Mouse (Mus musculus) olfactory bulb, adult 2 months (tissue): ENCODE measurements around the gene Cd302. TPM values are rescaled to one million over a fixed set of nuclear protein-coding genes. Genes with fewer than 3 reads are reported as not detected.
A peak's percentile ranks its signal among the peaks of the same experiment; 100 is the strongest.

ENCODE experiments used
- H3K27ac ChIP-seq: fragments of 200-500 bp; 2 replicates; pipeline ENCODE4 v1.5.1; 2012; ENCODE audit warnings: low read depth, low read length; ENCODE audit not compliant: insufficient read depth
- H3K4me1 ChIP-seq: fragments of 200-500 bp; 2 replicates; pipeline ENCODE4 v1.6.1; 2012; ENCODE audit warnings: low read length; ENCODE audit not compliant: control insufficient read depth, insufficient read depth
- H3K4me3 ChIP-seq: fragments of 200-500 bp; 2 replicates; pipeline ENCODE4 v1.5.1; 2012; ENCODE audit warnings: mild to moderate bottlenecking, low read depth, low read length, moderate library complexity; ENCODE audit not compliant: insufficient read depth
- CTCF ChIP-seq: fragments of 200-500 bp; IDR thresholded peaks from 2 replicates; pipeline ENCODE4 v1.5.1; 2012; ENCODE audit warnings: low read depth, mild to moderate bottlenecking, low read length, moderate library complexity; ENCODE audit not compliant: insufficient read depth
- POLR2A ChIP-seq: fragments of 200-500 bp; IDR thresholded peaks from 2 replicates; pipeline ENCODE4 v1.6.1; 2012; ENCODE audit warnings: mild to moderate bottlenecking, low read depth, low read length, moderate library complexity; ENCODE audit not compliant: insufficient read depth
- WGBS: fragments of 180-500 bp; shearing (Covaris S2); methylation state at CpG from one replicate; pipeline ENCODE4 v1.1.7; 2018; 5-methylcytosine and 5-hydroxymethylcytosine counted together
- polyA plus RNA-seq: library from polyadenylated mRNA; stranded (reverse); fragments of >200 nt; gene quantifications from 2 replicates; pipeline ENCODE4 v1.2.4, GENCODE M21; 2012; ENCODE audit warnings: low replicate concordance; ENCODE audit not compliant: missing spikeins, insufficient read depth, insufficient read length

The Cd302 gene
- polyA plus RNA-seq, 1 experiment = not detected

GRCm38 (mm10) chr2:60221236-60221635 is 63.1 kb downstream of the Cd302 start:
- H3K4me3 ChIP-seq = no peak overlapping the region
- no peak for TF ChIP-seq POLR2A
- no peak for TF ChIP-seq CTCF
- WGBS = 45% methylated on average over 6 of the region's 6 CpGs
- H3K27ac ChIP-seq = no peak overlapping the region
- peaks cover 2% of the 10 kb centered on the region; the same call in 1 of the 2 replicates for H3K4me1 ChIP-seq

- Histone ChIP-seq H3K27ac (no peak overlapping the region), H3K4me3 (no peak overlapping the region), H3K4me1 (peaks cover 2% of the 10 kb centered on the region; the same call in 1 of the 2 replicates)
- 58% methylated on average over 6 of the region's 6 CpGs for WGBS
- TF ChIP-seq POLR2A (no peak), CTCF (no peak)
These were observed 66.7 kb downstream of the Cd302 start for GRCm38 (mm10) chr2:60217620-60218019.

- H3K4me3 ChIP-seq = no peak overlapping the region
- peaks cover 4% of the 10 kb centered on the region for H3K4me1 ChIP-seq
- 75% methylated on average over 4 of the region's 4 CpGs for WGBS
- no peak for TF ChIP-seq CTCF
- no peak for TF ChIP-seq POLR2A
- no peak overlapping the region for H3K27ac ChIP-seq
These were observed 67.6 kb downstream of the Cd302 start for GRCm38 (mm10) chr2:60216547-60217153.

GRCm38 (mm10) chr2:60214683-60215082 is 69.6 kb downstream of the Cd302 start:
- WGBS = 97% methylated on average over 2 of the region's 2 CpGs

GRCm38 (mm10) chr2:60212488-60212887 is 71.8 kb downstream of the Cd302 start:
- no peak overlapping the region for H3K4me3 ChIP-seq
- peaks cover 6% of the 10 kb centered on the region for H3K4me1 ChIP-seq
- TF ChIP-seq POLR2A = no peak
- no peak for TF ChIP-seq CTCF
- H3K27ac ChIP-seq = no peak overlapping the region

More at GRCm38 (mm10) chr2:60214683-60215082, 69.6 kb downstream of the Cd302 start:
- Histone ChIP-seq H3K4me3 (no peak overlapping the region), H3K4me1 (peaks cover 2% of the 10 kb centered on the region), H3K27ac (no peak overlapping the region)
- no peak for TF ChIP-seq POLR2A

- TF ChIP-seq POLR2A = no peak
- TF ChIP-seq CTCF = no peak
- Histone ChIP-seq H3K4me3 (peak overlapping the region; percentile 48), H3K4me1 (peaks cover 6% of the 10 kb centered on the region), H3K27ac (no peak overlapping the region)
- WGBS = 5% methylated on average over 5 of the region's 5 CpGs
These were observed 73.5 kb downstream of the Cd302 start for GRCm38 (mm10) chr2:60210821-60211220.

- peaks cover 6% of the 10 kb centered on the region for H3K4me1 ChIP-seq
These were observed 74.3 kb downstream of the Cd302 start, which contains the start of the genes Baz2b and March7 for GRCm38 (mm10) chr2:60209703-60210651. Gene Baz2b (minus strand): TSS chr2:60209839. Gene March7 (plus strand): TSS chr2:60209887.

GRCm38 (mm10) chr2:60209122-60209611 is 75.1 kb downstream of the Cd302 start:
- peak overlapping the region; percentile 58; the same call in 1 of the 2 replicates for H3K27ac ChIP-seq
- peak overlapping the region; percentile 100 for H3K4me3 ChIP-seq
- H3K4me1 ChIP-seq = peaks cover 6% of the 10 kb centered on the region
- TF ChIP-seq POLR2A (no peak), CTCF (no peak)
- WGBS = 0% methylated on average over 23 of the region's 35 CpGs

More at GRCm38 (mm10) chr2:60209703-60210651, 74.3 kb downstream of the Cd302 start, which contains the start of the genes Baz2b and March7:
- peak; percentile 56 for TF ChIP-seq POLR2A
- TF ChIP-seq CTCF = no peak
- 1% methylated on average over 95 of the region's 109 CpGs for WGBS
- Histone ChIP-seq H3K4me3 (peak within 1 kb of the TSS; percentile 100), H3K27ac (peak within 1 kb of the TSS; percentile 90)
